Mouse (Mus musculus) cortical plate, adult 2 months (tissue): ENCODE results near the gene E2f7.

Source experiments
- CTCF ChIP-seq: fragments of 200-500 bp; IDR thresholded peaks from 2 replicates; pipeline ENCODE4 v1.5.1; 2011; ENCODE audit warnings: mild to moderate bottlenecking, control low read depth, low read length; ENCODE audit not compliant: insufficient read depth; ENCODE audit errors: extremely low read depth
- POLR2A ChIP-seq: fragments of 200-500 bp; IDR thresholded peaks from 2 replicates; pipeline ENCODE4 v1.6.1; 2011; ENCODE audit warnings: mild to moderate bottlenecking, low read length, control low read depth; ENCODE audit not compliant: insufficient read depth; ENCODE audit errors: extremely low read depth

DNA sequence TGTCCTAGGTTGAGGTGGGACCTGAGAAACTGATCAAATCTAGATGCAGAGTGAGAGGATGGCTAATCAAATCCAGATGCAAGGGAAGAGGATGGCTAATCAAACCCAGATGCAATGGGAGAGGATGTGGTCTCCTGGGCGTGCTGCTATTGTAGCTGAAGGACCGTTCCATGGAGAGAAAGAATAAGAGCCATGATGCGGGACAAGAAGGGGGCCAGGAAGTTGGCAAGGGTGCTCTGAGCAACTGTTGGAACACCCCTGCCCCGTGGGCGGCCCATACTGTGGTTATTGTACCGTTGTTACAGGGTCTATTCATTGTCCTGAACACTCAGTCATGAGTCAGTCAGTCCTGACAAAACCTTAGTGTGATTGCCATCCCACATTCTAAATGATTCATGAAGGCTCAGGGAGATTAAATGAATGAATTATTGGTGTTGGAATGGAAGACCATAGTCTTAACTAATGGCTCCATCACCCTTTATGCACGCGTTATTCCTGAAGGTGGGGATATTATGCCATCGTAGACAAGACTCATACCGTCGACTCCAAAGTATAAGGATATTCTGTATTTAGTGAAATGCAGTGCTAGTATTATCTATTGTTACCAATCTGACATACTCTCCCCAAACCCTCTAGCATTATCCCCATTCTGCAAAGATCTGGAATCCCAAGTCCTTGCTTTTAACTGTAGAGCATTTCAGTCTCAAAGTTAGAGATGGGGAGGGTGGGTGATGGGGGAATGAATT lies 59.2 kb downstream of the E2f7 start:
- TF ChIP-seq CTCF (no peak), POLR2A (no peak)
